9 mouse cellular contexts compared by ENCODE assay signal in the genomic region with DNA sequence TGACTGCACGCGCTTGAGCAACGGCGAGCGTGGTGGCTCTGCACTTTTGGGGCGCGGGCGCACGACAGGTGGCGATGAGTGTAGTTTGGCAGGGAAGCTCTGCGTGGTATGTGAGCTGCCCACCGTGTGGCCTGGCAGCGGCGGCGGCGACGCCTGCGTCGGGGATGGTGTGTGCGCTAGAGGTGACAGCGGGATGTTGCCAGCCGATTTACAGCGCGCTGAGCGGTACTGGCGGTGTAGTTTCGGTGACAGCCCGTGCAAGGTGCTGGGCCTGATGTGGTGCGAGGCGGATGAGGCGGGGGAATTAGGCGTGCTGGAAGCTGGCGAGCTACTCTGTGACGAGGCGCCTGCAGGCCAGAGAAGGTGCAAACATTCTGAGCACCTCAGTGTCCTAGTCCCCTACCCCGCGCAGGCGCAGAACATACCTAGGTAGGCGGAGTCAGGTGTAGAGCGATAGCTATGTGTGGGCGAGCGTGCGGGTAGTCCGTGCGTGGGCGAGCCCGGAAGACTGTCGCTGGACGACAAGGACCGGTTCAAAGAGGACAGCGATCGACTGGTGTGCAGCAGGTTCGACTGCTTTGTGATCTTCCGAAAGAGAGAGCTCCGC. TPM values are rescaled to one million over a fixed set of nuclear protein-coding genes. Genes with fewer than 3 reads are reported as not detected.
DNase-seq lines count a peak whose midpoint lies in the region; ATAC-seq lines count a peak whose summit lies in the region.
"Had no signal": no experiment of that assay in that cellular context is flagged by ENCODE, and none has a peak within 500 bp of the region (broad histone marks: within the 10 kb centered on the region; RNA-seq: fewer than 3 reads in every experiment).

No protein-coding gene starts in this region.

- WGBS in forebrain, embryonic 11.5 days = 2% methylated on average over 55 of the region's 55 CpGs
- WGBS in hindbrain, embryonic 13.5 days = 4% methylated on average over 55 of the region's 55 CpGs

- H3K27ac ChIP-seq in forebrain, embryonic 11.5 days (ENCODE audit: low read depth, low read length) = no peak overlapping the region
- H3K27ac ChIP-seq in hindbrain, embryonic 13.5 days = no peak overlapping the region

- ATAC-seq in forebrain, embryonic 11.5 days (replicated peaks; ENCODE audit: low FRiP score) = 0 out of 2 replicates have a peak, but pooled peaks have one; percentile 19
- no peak for ATAC-seq in hindbrain, embryonic 13.5 days (ENCODE audit: low FRiP score)
- peak; percentile 48 for ATAC-seq in megakaryocyte-erythroid progenitor cell, adult 5-6 weeks (replicated peaks; ENCODE audit: low FRiP score, low TSS enrichment, poor library complexity, severe bottlenecking)

- DNase-seq in T-cell, adult 2 months (ENCODE audit: low spot score) = peak; percentile 90
- peak; percentile 83 for DNase-seq in c-Kit-positive CD71-positive TER-119-negative erythroid progenitor cells, embryonic 14.5 days (ENCODE audit: low read depth)
- DNase-seq in forebrain, embryonic 11.5 days (ENCODE audit: low spot score) = peak; percentile 83
- DNase-seq in left cerebral cortex, postnatal 4 days = peak; percentile 44
- peak; percentile 78 for DNase-seq in spleen, adult 12 weeks (ENCODE audit: low spot score)
- DNase-seq in adipocyte (ENCODE audit: low spot score) = no peak

- intact Hi-C loops in left cerebral cortex, postnatal 4 days (cut with DNase I) = no loop called here

- H3K9me3 ChIP-seq in forebrain, embryonic 11.5 days (ENCODE audit: control insufficient read depth, low read length) = no peaks in the 10 kb centered on the region; the same call in 1 of the 2 replicates
- H3K9me3 ChIP-seq in hindbrain, embryonic 13.5 days = no peaks in the 10 kb centered on the region

- peak overlapping the region; percentile 32 for H3K4me3 ChIP-seq in forebrain, embryonic 11.5 days (ENCODE audit: low read depth, low read length)
- peak overlapping the region; percentile 29 for H3K4me3 ChIP-seq in hindbrain, embryonic 13.5 days

- H3K9ac ChIP-seq in forebrain, embryonic 11.5 days (ENCODE audit: low read length) = peak overlapping the region; percentile 53
- 0 out of 2 replicates have a peak overlapping the region, but pooled peaks have one; percentile 13 for H3K9ac ChIP-seq in hindbrain, embryonic 13.5 days

- no peaks in the 10 kb centered on the region for H3K36me3 ChIP-seq in forebrain, embryonic 11.5 days (ENCODE audit: control insufficient read depth, insufficient read depth, low read length)
- peaks cover 82% of the 10 kb centered on the region for H3K36me3 ChIP-seq in hindbrain, embryonic 13.5 days

- peaks cover 7% of the 10 kb centered on the region for H3K4me1 ChIP-seq in forebrain, embryonic 11.5 days (replicated peaks; ENCODE audit: control insufficient read depth, insufficient read depth, low read length)
- peaks cover 25% of the 10 kb centered on the region for H3K4me1 ChIP-seq in hindbrain, embryonic 13.5 days (replicated peaks)

- H3K27me3 ChIP-seq in forebrain, embryonic 11.5 days (ENCODE audit: control insufficient read depth, insufficient read depth, low read length) = peaks cover 31% of the 10 kb centered on the region
- H3K27me3 ChIP-seq in hindbrain, embryonic 13.5 days = peaks cover 92% of the 10 kb centered on the region

- peak overlapping the region; percentile 73 for H3K4me2 ChIP-seq in forebrain, embryonic 11.5 days (ENCODE audit: low read depth, low read length, severe bottlenecking)
- H3K4me2 ChIP-seq in hindbrain, embryonic 13.5 days = peak overlapping the region; percentile 48

RNA-seq across cellular contexts. Expression of gene Dnase2a, which starts 4.6 kb away (rescaled TPM):
- 7.2 and 9.5 TPM in 2 replicates for polyA plus RNA-seq in forebrain, embryonic 11.5 days (2014; fragmentation: Nextera tagmentation; extraction: Ambion mirVana)
- polyA plus RNA-seq in hindbrain, embryonic 13.5 days (2015; fragmentation: Nextera tagmentation; extraction: Ambion mirVana) = 5.8 and 6.0 TPM in 2 replicates
- total RNA-seq in left cerebral cortex, postnatal 4 days (2021) = 1 to 10 TPM; 2.8 to 4.1 TPM
- total RNA-seq in megakaryocyte-erythroid progenitor cell, adult 5-6 weeks (2014; fragmentation: Nextera tagmentation) = 29.1 and 38.8 TPM in 2 replicates
- 26.7 and 42.2 TPM in 2 replicates for total RNA-seq in megakaryocyte-erythroid progenitor cell, adult 5-6 weeks (2017)

RNA-seq across cellular contexts. Expression of gene Klf1, which starts 11.3 kb away (rescaled TPM):
- 14.2 and 17.5 TPM in 2 replicates for polyA plus RNA-seq in forebrain, embryonic 11.5 days (2014; fragmentation: Nextera tagmentation; extraction: Ambion mirVana)
- 0.64 and 1.00 TPM in 2 replicates for polyA plus RNA-seq in hindbrain, embryonic 13.5 days (2015; fragmentation: Nextera tagmentation; extraction: Ambion mirVana)
- total RNA-seq in left cerebral cortex, postnatal 4 days (2021) = under 1 TPM in 1 of 2 experiments, not detected in 1; 0.24 TPM
- 193 and 197 TPM in 2 replicates for total RNA-seq in megakaryocyte-erythroid progenitor cell, adult 5-6 weeks (2014; fragmentation: Nextera tagmentation)
- total RNA-seq in megakaryocyte-erythroid progenitor cell, adult 5-6 weeks (2017) = 162 and 228 TPM in 2 replicates
- total RNA-seq: left cerebral cortex, adult 8-10 months had no signal

RNA-seq across cellular contexts. Expression of gene Gcdh, which starts 19.3 kb away (rescaled TPM):
- polyA plus RNA-seq in forebrain, embryonic 11.5 days (2014; fragmentation: Nextera tagmentation; extraction: Ambion mirVana) = 37.8 and 39.6 TPM in 2 replicates
- polyA plus RNA-seq in hindbrain, embryonic 13.5 days (2015; fragmentation: Nextera tagmentation; extraction: Ambion mirVana) = 33.1 TPM in 2 replicates
- 10 to 100 TPM; 30.8 to 32.7 TPM for total RNA-seq in left cerebral cortex, postnatal 4 days (2021)
- 34.7 and 51.0 TPM in 2 replicates for total RNA-seq in megakaryocyte-erythroid progenitor cell, adult 5-6 weeks (2014; fragmentation: Nextera tagmentation)
- 37.0 and 42.9 TPM in 2 replicates for total RNA-seq in megakaryocyte-erythroid progenitor cell, adult 5-6 weeks (2017)

RNA-seq across cellular contexts. Expression of gene Mast1, which starts 24.2 kb away (rescaled TPM):
- polyA plus RNA-seq in forebrain, embryonic 11.5 days (2014; fragmentation: Nextera tagmentation; extraction: Ambion mirVana) = 14.2 and 15.9 TPM in 2 replicates
- 59.1 and 62.2 TPM in 2 replicates for polyA plus RNA-seq in hindbrain, embryonic 13.5 days (2015; fragmentation: Nextera tagmentation; extraction: Ambion mirVana)
- total RNA-seq in left cerebral cortex, postnatal 4 days (2021) = 100 to 1,000 TPM; 195 to 210 TPM
- total RNA-seq in megakaryocyte-erythroid progenitor cell, adult 5-6 weeks (2014; fragmentation: Nextera tagmentation) = 0.45 TPM in 1 of 2 replicates, not detected in the other
- total RNA-seq in megakaryocyte-erythroid progenitor cell, adult 5-6 weeks (2017) = 0.42 TPM in 1 of 2 replicates, not detected in the other

RNA-seq across cellular contexts. Expression of gene Rtbdn, which starts 33.8 kb away (rescaled TPM):
- 0.19 and 0.36 TPM in 2 replicates for polyA plus RNA-seq in forebrain, embryonic 11.5 days (2014; fragmentation: Nextera tagmentation; extraction: Ambion mirVana)
- 1.8 and 2.4 TPM in 2 replicates for polyA plus RNA-seq in hindbrain, embryonic 13.5 days (2015; fragmentation: Nextera tagmentation; extraction: Ambion mirVana)
- 1 to 10 TPM; 6.7 to 8.3 TPM for total RNA-seq in left cerebral cortex, postnatal 4 days (2021)
- total RNA-seq in megakaryocyte-erythroid progenitor cell, adult 5-6 weeks (2014; fragmentation: Nextera tagmentation) = not detected in 2 replicates
- not detected in 2 replicates for total RNA-seq in megakaryocyte-erythroid progenitor cell, adult 5-6 weeks (2017)

Comparison
In these comparisons a context has a peak if more than half of its experiments do, and no peak if none do; other contexts are left out.
1. RNA of gene Dnase2a, which starts 4.6 kb away (total RNA-seq): 26.7 to 42.2 TPM in megakaryocyte-erythroid progenitor cell, adult 5-6 weeks; 2.8 to 4.1 TPM in left cerebral cortex, postnatal 4 days; every median in the first group is over 4 times any median in the second.
2. RNA of gene Klf1, which starts 11.3 kb away (total RNA-seq): 162 to 228 TPM in megakaryocyte-erythroid progenitor cell, adult 5-6 weeks; 0.24 TPM in left cerebral cortex, postnatal 4 days; every median in the first group is over 100 times any median in the second.